Mouse (Mus musculus): ENCODE data around the gene Kcnk6. TPM values are rescaled to one million over a fixed set of nuclear protein-coding genes. Genes with fewer than 3 reads are reported as not detected.

Gene Kcnk6
- polyA plus RNA-seq (2012; rRNA removed) = 1.8 and 2.2 TPM in 2 replicates

GRCm38 (mm10) chr7:29232247-29233013, at the start of gene Kcnk6:
TSS of gene Kcnk6 (minus strand) at chr7:29232515.

GRCm38 (mm10) chr7:29281201-29282073, 49.1 kb upstream of the Kcnk6 start, which contains the start of gene Spint2:
TSS of gene Spint2 (minus strand) at chr7:29281912.

GRCm38 (mm10) chr7:29248261-29248841, 16.0 kb upstream of the Kcnk6 start, which contains the start of gene 2200002D01Rik:
TSS of gene 2200002D01Rik (minus strand) at chr7:29248466.

GRCm38 (mm10) chr7:29238019-29238967, 6.0 kb upstream of the Kcnk6 start, which contains the start of gene Yif1b:
TSS of gene Yif1b (plus strand) at chr7:29238329.

GRCm38 (mm10) chr7:29213675-29214082, 18.6 kb downstream of the Kcnk6 start, which contains the start of gene Catsperg1:
TSS of gene Catsperg1 (minus strand) at chr7:29214035.

GRCm38 (mm10) chr7:29180077-29180853, 52.0 kb downstream of the Kcnk6 start, which contains the start of gene Psmd8:
TSS of gene Psmd8 (minus strand) at chr7:29180701.

Other genes with a start within 250 kb of the Kcnk6 start
- gene Ryr1, start 107.3 kb downstream of the Kcnk6 start, polyA plus RNA-seq (2012; rRNA removed) = 0.07 and 0.53 TPM in 2 replicates
- gene Rasgrp4, start 97.7 kb downstream of the Kcnk6 start, polyA plus RNA-seq (2012; rRNA removed) = 0.74 and 1.4 TPM in 2 replicates
- gene Fam98c, start 76.3 kb downstream of the Kcnk6 start, polyA plus RNA-seq (2012; rRNA removed) = 4.9 and 5.1 TPM in 2 replicates
- 0.02 and 0.05 TPM in 2 replicates for gene Ggn, start 62.3 kb downstream of the Kcnk6 start, polyA plus RNA-seq (2012; rRNA removed)
- gene Spred3, start 62.1 kb downstream of the Kcnk6 start, polyA plus RNA-seq (2012; rRNA removed) = 0.39 and 0.42 TPM in 2 replicates
- gene Psmd8, start 51.8 kb downstream of the Kcnk6 start, polyA plus RNA-seq (2012; rRNA removed) = 82.7 and 94.2 TPM in 2 replicates
- gene Catsperg1, start 18.5 kb downstream of the Kcnk6 start, polyA plus RNA-seq (2012; rRNA removed) = 0.36 and 0.51 TPM in 2 replicates
- 20.9 and 23.8 TPM in 2 replicates for gene Yif1b, start 5.8 kb upstream of the Kcnk6 start, polyA plus RNA-seq (2012; rRNA removed)
- 1.2 and 2.4 TPM in 2 replicates for gene 2200002D01Rik, start 16.0 kb upstream of the Kcnk6 start, polyA plus RNA-seq (2012; rRNA removed)
- gene Spint2, start 49.4 kb upstream of the Kcnk6 start, polyA plus RNA-seq (2012; rRNA removed) = 13.2 and 15.3 TPM in 2 replicates
- gene Ppp1r14a, start 56.8 kb upstream of the Kcnk6 start, polyA plus RNA-seq (2012; rRNA removed) = 2.3 and 2.4 TPM in 2 replicates
- gene Dpf1, start 71.4 kb upstream of the Kcnk6 start, polyA plus RNA-seq (2012; rRNA removed) = 0.69 and 0.89 TPM in 2 replicates

All from liver, embryonic 14 days (tissue).